Mouse (Mus musculus) cortical plate, adult 2 months (tissue): ENCODE data around the gene Kctd11. TPM values are rescaled to one million over a fixed set of nuclear protein-coding genes. Genes with fewer than 3 reads are reported as not detected.

ENCODE experiments used
- H3K27ac ChIP-seq: fragments of 200-500 bp; 2 replicates; pipeline ENCODE4 v1.5.1; 2012; ENCODE audit warnings: low read length, control low read depth, inconsistent platforms; ENCODE audit not compliant: insufficient read depth
- H3K4me1 ChIP-seq: fragments of 200-500 bp; 2 replicates; pipeline ENCODE4 v1.6.1; 2011; ENCODE audit warnings: low read length; ENCODE audit not compliant: control insufficient read depth, insufficient read depth
- H3K4me3 ChIP-seq: fragments of 200-500 bp; 2 replicates; pipeline ENCODE4 v1.5.1; 2011; ENCODE audit warnings: mild to moderate bottlenecking, low read length, control low read depth; ENCODE audit not compliant: insufficient read depth
- CTCF ChIP-seq: fragments of 200-500 bp; IDR thresholded peaks from 2 replicates; pipeline ENCODE4 v1.5.1; 2011; ENCODE audit warnings: mild to moderate bottlenecking, control low read depth, low read length; ENCODE audit not compliant: insufficient read depth; ENCODE audit errors: extremely low read depth
- POLR2A ChIP-seq: fragments of 200-500 bp; IDR thresholded peaks from 2 replicates; pipeline ENCODE4 v1.6.1; 2011; ENCODE audit warnings: mild to moderate bottlenecking, low read length, control low read depth; ENCODE audit not compliant: insufficient read depth; ENCODE audit errors: extremely low read depth
- polyA plus RNA-seq: library from polyadenylated mRNA; depleted of rRNA; stranded (reverse); fragments of >200 nt; gene quantifications from 2 replicates; pipeline ENCODE4 v1.2.3, GENCODE M21; 2012; rRNA removed

Kctd11 gene
- polyA plus RNA-seq, 1 experiment: 1.7 TPM

DNA sequence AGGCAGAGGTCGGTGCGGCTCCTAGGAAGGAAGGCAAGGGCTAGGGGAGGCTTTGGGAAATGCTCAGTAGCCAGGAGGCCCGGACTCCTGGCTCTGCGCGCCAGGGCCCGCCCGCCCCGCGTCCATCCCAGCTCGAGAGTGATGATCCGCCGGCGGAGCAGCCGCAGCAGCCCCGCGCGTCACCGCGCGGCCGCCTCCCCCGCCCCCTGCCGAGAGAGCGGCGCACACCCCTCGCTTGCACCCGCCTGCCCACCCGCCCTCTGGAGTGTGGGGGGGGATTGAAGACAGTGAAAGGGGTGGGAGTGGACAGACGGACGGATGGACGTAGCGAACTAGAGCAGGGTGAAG, 43.6 kb downstream of the Kctd11 start, which contains the start of gene Nlgn2:
TSS of gene Nlgn2 (minus strand) at position 181 of the 348 bp plus-strand sequence.
- peaks cover 4% of the 10 kb centered on the region for H3K4me1 ChIP-seq

DNA sequence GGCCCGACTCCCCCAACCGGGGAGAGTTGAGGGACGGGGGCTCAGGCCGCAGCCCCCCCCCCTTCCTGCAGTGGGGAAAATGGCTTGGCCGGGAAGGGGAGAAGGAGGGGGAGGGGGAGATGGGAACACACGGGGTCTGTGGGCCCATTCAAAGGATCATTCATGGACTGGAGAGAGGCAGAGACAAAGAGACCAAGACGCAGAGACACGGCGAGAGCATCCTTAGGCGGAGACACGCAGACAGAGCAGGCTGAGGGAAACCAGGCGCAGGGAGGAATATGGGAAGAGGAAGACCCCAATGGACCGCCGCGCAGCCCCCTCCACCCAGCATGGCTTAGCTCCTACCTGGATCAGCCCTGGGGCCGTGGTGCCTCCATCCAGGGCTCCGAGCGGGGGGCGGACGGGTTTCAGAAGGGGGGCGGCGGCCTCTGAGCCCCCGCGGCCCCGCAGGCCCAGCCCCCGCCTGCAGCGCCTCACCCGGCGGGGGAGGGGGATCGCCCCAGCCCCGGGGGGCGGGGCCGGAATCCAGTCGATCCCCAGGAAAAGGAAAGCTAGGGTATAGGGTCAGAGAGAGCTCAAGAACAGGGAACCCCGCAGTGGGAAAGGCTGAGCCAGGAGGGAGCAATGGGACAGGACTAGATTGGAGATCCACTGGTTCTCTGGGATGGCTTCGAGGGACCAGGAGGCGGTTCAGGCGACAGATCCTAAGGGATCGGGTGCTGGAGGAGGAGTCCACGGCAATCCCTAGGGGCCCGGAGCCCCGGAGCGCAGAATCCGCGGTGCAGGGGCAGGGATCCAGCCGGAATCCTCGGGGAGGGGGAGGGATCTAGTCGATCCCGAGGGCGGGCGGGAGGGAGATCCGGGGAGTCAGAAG, 44.3 kb downstream of the Kctd11 start:
- Histone ChIP-seq H3K4me1 (peaks cover 6% of the 10 kb centered on the region), H3K4me3 (peak overlapping the region; percentile 76), H3K27ac (peak overlapping the region; percentile 78)
- no peak for TF ChIP-seq CTCF
- TF ChIP-seq POLR2A: no peak

More for the DNA sequence above, 43.6 kb downstream of the Kctd11 start, which contains the start of gene Nlgn2:
- TF ChIP-seq CTCF (no peak), POLR2A (peak; percentile 43; the same call in 1 of the 2 replicates)
- peak within 1 kb of the TSS; percentile 76 for H3K4me3 ChIP-seq
- H3K27ac ChIP-seq: peak within 1 kb of the TSS; percentile 78

DNA sequence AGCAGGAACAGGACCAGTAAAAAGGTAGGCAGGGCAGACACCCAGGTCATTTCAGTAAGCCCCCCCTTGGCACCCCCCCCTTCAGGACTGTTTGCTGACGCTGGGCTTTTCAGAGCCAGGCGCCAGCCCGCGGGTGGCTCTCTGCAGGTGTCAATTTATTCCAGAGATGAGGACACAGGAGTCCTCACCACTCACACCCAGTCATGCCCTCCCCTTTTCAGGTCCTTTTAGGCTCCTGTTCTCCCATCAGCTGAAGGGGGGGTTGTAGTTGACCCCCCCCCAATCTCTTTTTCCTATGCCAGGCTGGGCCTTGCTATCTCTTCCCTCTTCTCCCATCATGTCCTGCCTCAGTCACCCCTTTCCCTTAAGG, 45.3 kb downstream of the Kctd11 start:
- H3K4me1 ChIP-seq: peaks cover 6% of the 10 kb centered on the region
- no peak for TF ChIP-seq POLR2A
- TF ChIP-seq CTCF: no peak
- peak overlapping the region; percentile 76 for H3K4me3 ChIP-seq
- no peak overlapping the region for H3K27ac ChIP-seq

DNA sequence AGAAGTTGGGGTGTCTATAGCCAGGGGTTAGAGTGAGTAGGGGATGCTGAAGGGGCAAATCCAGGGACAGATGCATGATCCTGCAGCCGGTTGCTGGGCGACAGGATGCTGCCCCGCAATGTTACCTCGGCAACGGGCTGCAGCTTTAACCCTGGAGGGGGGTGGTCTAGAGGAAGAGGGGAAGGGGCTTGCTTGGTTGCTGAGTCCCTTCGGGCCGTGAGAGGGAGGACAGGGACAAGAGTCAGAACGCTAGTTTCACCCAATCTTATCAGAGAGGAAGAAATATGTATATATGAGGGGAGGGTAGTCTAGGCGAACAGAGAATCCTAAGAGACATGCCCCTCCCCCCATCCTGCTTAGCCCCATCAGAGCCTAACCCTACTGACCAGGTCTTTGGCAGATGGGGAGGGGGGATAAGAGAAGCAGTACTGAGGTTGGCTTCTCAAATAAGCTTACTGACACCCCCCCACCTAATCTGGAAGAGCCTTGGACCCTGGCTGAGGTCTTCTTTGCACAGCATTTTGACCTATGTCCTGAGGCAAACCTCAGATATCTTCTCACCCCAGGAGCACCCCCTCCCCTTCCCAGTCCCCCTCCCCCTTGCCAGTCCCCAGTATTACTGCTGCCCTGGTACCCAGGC, 45.8 kb downstream of the Kctd11 start:
- TF ChIP-seq POLR2A (no peak), CTCF (no peak)
- Histone ChIP-seq H3K27ac (no peak overlapping the region), H3K4me3 (peak overlapping the region; percentile 76)

DNA sequence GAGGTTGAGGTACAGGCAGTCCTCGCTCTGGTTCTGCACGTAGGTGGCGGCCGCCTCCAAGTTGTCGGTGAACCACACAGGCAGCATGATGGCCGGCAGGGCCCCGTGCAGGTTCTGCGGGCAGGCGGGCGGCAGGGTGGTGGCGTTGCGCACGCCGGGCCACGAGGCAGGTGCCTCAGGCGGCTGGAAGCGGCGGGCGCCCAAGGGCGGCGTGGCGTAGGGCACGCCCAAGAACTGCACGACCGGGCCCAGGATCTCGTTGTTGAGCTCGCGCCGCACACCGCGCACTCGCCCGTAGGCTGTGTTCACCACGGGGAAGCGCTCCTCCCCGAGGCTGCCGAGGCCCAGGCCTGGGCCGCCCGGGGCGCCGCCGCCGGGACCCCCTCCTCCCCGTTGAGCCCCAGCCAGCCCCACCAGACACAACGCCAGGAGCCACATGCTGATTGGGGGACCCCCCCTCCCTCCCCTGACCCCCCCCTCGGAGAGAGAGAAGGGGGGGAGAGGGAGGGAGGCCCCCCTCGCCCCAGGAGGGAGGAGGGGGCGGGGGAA, 47.1 kb downstream of the Kctd11 start:
- Histone ChIP-seq H3K27ac (no peak overlapping the region), H3K4me3 (peak overlapping the region; percentile 35; the same call in 1 of the 2 replicates), H3K4me1 (peaks cover 6% of the 10 kb centered on the region)
- TF ChIP-seq CTCF (no peak), POLR2A (no peak)

More for the DNA sequence above, 45.8 kb downstream of the Kctd11 start:
- H3K4me1 ChIP-seq: peaks cover 6% of the 10 kb centered on the region

DNA sequence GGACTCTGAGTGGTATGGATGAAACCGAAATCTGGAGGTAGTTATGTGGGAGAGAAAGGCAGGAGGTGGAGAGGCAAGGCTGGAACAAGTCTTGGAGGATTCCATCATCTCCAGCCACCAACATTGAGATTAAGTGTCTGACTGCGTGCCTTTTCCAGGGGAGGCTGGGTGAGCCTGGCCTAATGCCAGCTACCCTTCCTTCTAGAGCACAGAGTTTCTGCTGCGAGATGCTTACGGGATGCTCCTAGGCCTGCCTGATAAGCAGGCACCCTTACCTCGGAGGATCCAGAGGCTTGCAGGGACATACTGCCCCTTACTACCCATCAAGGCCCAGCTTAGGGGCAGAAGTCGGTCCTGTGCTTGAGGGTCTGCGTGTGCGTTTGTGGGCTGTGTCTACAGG, 47.7 kb downstream of the Kctd11 start:
- TF ChIP-seq POLR2A (no peak), CTCF (no peak)
- Histone ChIP-seq H3K4me3 (peak overlapping the region; percentile 35; the same call in 1 of the 2 replicates), H3K27ac (no peak overlapping the region), H3K4me1 (peaks cover 6% of the 10 kb centered on the region)

DNA sequence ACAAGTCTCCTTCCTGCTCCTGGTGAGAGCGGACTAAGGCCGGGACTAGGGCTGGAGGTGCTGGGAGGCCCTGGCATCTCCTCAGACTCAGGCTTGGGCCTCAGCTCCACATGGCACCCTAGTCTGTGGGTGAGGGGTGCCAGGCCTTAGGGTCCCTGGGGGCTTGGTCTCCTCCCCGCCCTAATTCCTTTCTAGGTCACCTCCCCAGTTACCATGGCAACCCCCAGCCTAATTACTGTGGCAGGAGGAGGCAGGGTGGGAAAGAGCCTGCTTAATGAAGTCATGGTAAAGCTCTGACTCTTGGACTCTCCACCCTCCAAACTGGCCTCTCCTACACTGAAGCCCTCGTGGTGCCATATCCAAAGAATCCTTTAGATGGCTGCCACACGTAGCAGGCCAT, 52.4 kb downstream of the Kctd11 start:
- Histone ChIP-seq H3K27ac (no peak overlapping the region), H3K4me3 (no peak overlapping the region), H3K4me1 (peaks cover 6% of the 10 kb centered on the region)
- TF ChIP-seq POLR2A (no peak), CTCF (no peak)

Other genes starting within 250 kb of the Kctd11 start
- gene Fxr2, start 248.4 kb downstream of the Kctd11 start, polyA plus RNA-seq: 132 and 158 TPM in 2 replicates
- 0.25 and 0.28 TPM in 2 replicates for gene Sox15, start 226.1 kb downstream of the Kctd11 start, polyA plus RNA-seq
- gene Mpdu1, start 218.8 kb downstream of the Kctd11 start, polyA plus RNA-seq: 89.7 and 92.8 TPM in 2 replicates
- 11.3 and 13.1 TPM in 2 replicates for gene Cd68, start 215.3 kb downstream of the Kctd11 start, polyA plus RNA-seq
- gene Eif4a1, start 209.0 kb downstream of the Kctd11 start, polyA plus RNA-seq: 323 and 335 TPM in 2 replicates
- gene Senp3, start 199.3 kb downstream of the Kctd11 start, polyA plus RNA-seq: 120 and 133 TPM in 2 replicates
- 6.1 and 7.5 TPM in 2 replicates for gene Tnfsf13, start 195.6 kb downstream of the Kctd11 start, polyA plus RNA-seq
- 19.8 and 22.5 TPM in 2 replicates for gene Tnfsf12, start 185.6 kb downstream of the Kctd11 start, polyA plus RNA-seq
- 3.8 and 4.3 TPM in 2 replicates for gene Tnfsfm13, start 185.3 kb downstream of the Kctd11 start, polyA plus RNA-seq
- gene Polr2a, start 122.8 kb downstream of the Kctd11 start, polyA plus RNA-seq: 21.7 and 23.2 TPM in 2 replicates
- gene Slc35g3, start 119.4 kb downstream of the Kctd11 start, polyA plus RNA-seq: 0.06 TPM in 1 of 2 replicates, not detected in the other
- gene Zbtb4, start 115.5 kb downstream of the Kctd11 start, polyA plus RNA-seq: 56.7 and 58.2 TPM in 2 replicates
- 1.4 and 2.1 TPM in 2 replicates for gene Chrnb1, start 85.5 kb downstream of the Kctd11 start, polyA plus RNA-seq
- gene Fgf11, start 79.5 kb downstream of the Kctd11 start, polyA plus RNA-seq: 17.3 and 17.6 TPM in 2 replicates
- gene Tmem102, start 75.8 kb downstream of the Kctd11 start, polyA plus RNA-seq: 0.06 TPM in 1 of 2 replicates, not detected in the other
- gene Gm39566, start 66.1 kb downstream of the Kctd11 start, polyA plus RNA-seq: not detected in 2 replicates
- not detected in 2 replicates for gene Spem2, start 62.9 kb downstream of the Kctd11 start, polyA plus RNA-seq
- 0.10 and 0.15 TPM in 2 replicates for gene Spem1, start 59.2 kb downstream of the Kctd11 start, polyA plus RNA-seq
- 112 and 116 TPM in 2 replicates for gene Nlgn2, start 43.6 kb downstream of the Kctd11 start, polyA plus RNA-seq
- gene Tmem256, start 42.9 kb downstream of the Kctd11 start, polyA plus RNA-seq: 234 and 244 TPM in 2 replicates
- gene Plscr3, start 35.0 kb downstream of the Kctd11 start, polyA plus RNA-seq: 35.3 and 36.5 TPM in 2 replicates
- gene Tnk1, start 22.7 kb downstream of the Kctd11 start, polyA plus RNA-seq: 0.08 and 0.25 TPM in 2 replicates
- not detected in 2 replicates for gene Tmem95, start 3.4 kb downstream of the Kctd11 start, polyA plus RNA-seq
- 0.13 and 0.26 TPM in 2 replicates for gene Acap1, start 14.1 kb upstream of the Kctd11 start, polyA plus RNA-seq
- gene 2810408A11Rik, start 19.6 kb upstream of the Kctd11 start, polyA plus RNA-seq: 0.19 and 0.38 TPM in 2 replicates
- gene Neurl4, start 19.7 kb upstream of the Kctd11 start, polyA plus RNA-seq: 98.3 and 107 TPM in 2 replicates
- 53.5 and 55.2 TPM in 2 replicates for gene Gps2, start 32.5 kb upstream of the Kctd11 start, polyA plus RNA-seq
- 577 and 581 TPM in 2 replicates for gene Eif5a, start 40.6 kb upstream of the Kctd11 start, polyA plus RNA-seq
- 18.1 and 21.1 TPM in 2 replicates for gene Ybx2, start 54.4 kb upstream of the Kctd11 start, polyA plus RNA-seq
- 1.5 and 1.7 TPM in 2 replicates for gene Slc2a4, start 66.8 kb upstream of the Kctd11 start, polyA plus RNA-seq
- gene Cldn7, start 83.4 kb upstream of the Kctd11 start, polyA plus RNA-seq: not detected in 2 replicates
- gene Ctdnep1, start 99.8 kb upstream of the Kctd11 start, polyA plus RNA-seq: 121 and 139 TPM in 2 replicates
- gene Elp5, start 101.1 kb upstream of the Kctd11 start, polyA plus RNA-seq: 121 and 126 TPM in 2 replicates
- gene Gabarap, start 109.7 kb upstream of the Kctd11 start, polyA plus RNA-seq: 330 and 334 TPM in 2 replicates
- 37.6 and 38.2 TPM in 2 replicates for gene Phf23, start 114.4 kb upstream of the Kctd11 start, polyA plus RNA-seq
- 26.9 and 30.4 TPM in 2 replicates for gene Dvl2, start 119.2 kb upstream of the Kctd11 start, polyA plus RNA-seq
- gene Acadvl, start 134.0 kb upstream of the Kctd11 start, polyA plus RNA-seq: 66.5 and 71.6 TPM in 2 replicates
- gene Dlg4, start 135.5 kb upstream of the Kctd11 start, polyA plus RNA-seq: 816 and 828 TPM in 2 replicates
- gene Asgr1, start 172.7 kb upstream of the Kctd11 start, polyA plus RNA-seq: 2.3 and 3.5 TPM in 2 replicates
- gene Asgr2, start 211.2 kb upstream of the Kctd11 start, polyA plus RNA-seq: 0.23 TPM in 2 replicates
- gene Mgl2, start 248.9 kb upstream of the Kctd11 start, polyA plus RNA-seq: 0.63 and 0.95 TPM in 2 replicates